Mouse (Mus musculus) lung, postnatal 36 days (tissue): ENCODE results near the gene 1700037H04Rik.

Experiments
- DNase-seq: peaks from one replicate; pipeline ENCODE4 v3.0.0; 2022; ENCODE audit warnings: mixed read lengths

Gene 1700037H04Rik

GRCm38 (mm10) chr2:131178828-131179245 lies 19.0 kb upstream of the 1700037H04Rik start:
- no peak for DNase-seq

GRCm38 (mm10) chr2:131177932-131178331 lies 18.1 kb upstream of the 1700037H04Rik start:
- no peak for DNase-seq

GRCm38 (mm10) chr2:131176491-131176890 lies 16.6 kb upstream of the 1700037H04Rik start:
- peak; percentile 85 for DNase-seq

GRCm38 (mm10) chr2:131175945-131176309 lies 16.0 kb upstream of the 1700037H04Rik start:
- no peak for DNase-seq

GRCm38 (mm10) chr2:131175286-131175944 lies 15.5 kb upstream of the 1700037H04Rik start:
- no peak for DNase-seq

GRCm38 (mm10) chr2:131174700-131175099 lies 14.8 kb upstream of the 1700037H04Rik start:
- peak; percentile 89 for DNase-seq

GRCm38 (mm10) chr2:131172322-131172721 lies 12.4 kb upstream of the 1700037H04Rik start:
- no peak for DNase-seq

- peak; percentile 84 for DNase-seq
Observed at GRCm38 (mm10) chr2:131171401-131172104, 11.7 kb upstream of the 1700037H04Rik start.

- DNase-seq = no peak
Observed at GRCm38 (mm10) chr2:131170936-131171335, 11.1 kb upstream of the 1700037H04Rik start.

GRCm38 (mm10) chr2:131168914-131169313 lies 9.0 kb upstream of the 1700037H04Rik start:
- no peak for DNase-seq

GRCm38 (mm10) chr2:131167984-131168383 lies 8.1 kb upstream of the 1700037H04Rik start:
- no peak for DNase-seq

GRCm38 (mm10) chr2:131166172-131166571 lies 6.3 kb upstream of the 1700037H04Rik start:
- DNase-seq = no peak

- no peak for DNase-seq
Observed at GRCm38 (mm10) chr2:131163924-131164323, 4.0 kb upstream of the 1700037H04Rik start.

- DNase-seq = peak; percentile 65
Observed at GRCm38 (mm10) chr2:131160671-131161111, 810 bp upstream of the 1700037H04Rik start.

- DNase-seq = peak; percentile 57
Observed at GRCm38 (mm10) chr2:131159491-131159910, 380 bp downstream of the 1700037H04Rik start.

- DNase-seq = no peak
Observed at GRCm38 (mm10) chr2:131156987-131157386, 2.9 kb downstream of the 1700037H04Rik start.

GRCm38 (mm10) chr2:131154036-131154435 lies 5.8 kb downstream of the 1700037H04Rik start:
- DNase-seq = no peak

GRCm38 (mm10) chr2:131152166-131152730 lies 7.6 kb downstream of the 1700037H04Rik start:
- no peak for DNase-seq

GRCm38 (mm10) chr2:131149254-131149578 lies 10.7 kb downstream of the 1700037H04Rik start:
- DNase-seq = no peak

GRCm38 (mm10) chr2:131148353-131149253 lies 11.3 kb downstream of the 1700037H04Rik start:
- no peak for DNase-seq

GRCm38 (mm10) chr2:131147043-131147365 lies 12.9 kb downstream of the 1700037H04Rik start:
- DNase-seq = no peak

GRCm38 (mm10) chr2:131146193-131147042 lies 13.5 kb downstream of the 1700037H04Rik start:
- DNase-seq = no peak
